Mouse (Mus musculus) heart, embryonic 15.5 days (tissue): ENCODE data around the gene Ctsh. TPM values are rescaled to one million over a fixed set of nuclear protein-coding genes. Genes with fewer than 3 reads are reported as not detected.
"Not testable (repeated sequence)": the region's sequence is repeated elsewhere in the genome, so short reads cannot be mapped to it uniquely, and the experiment has no call there.

ENCODE experiments used
- ATAC-seq: fragments of 200-750 bp; cut with Nextera tagmentation; replicated peaks from 2 replicates; pipeline ENCODE4 v1.8.0; 2017; ENCODE audit warnings: low read depth, moderate TSS enrichment; ENCODE audit not compliant: insufficient number of reproducible peaks, insufficient read depth, low FRiP score
- H3K27ac ChIP-seq: fragments of 300-500 bp; sonication (generic); 2 replicates; pipeline ENCODE4 v1.5.1; 2015; ENCODE audit warnings: mild to moderate bottlenecking, inconsistent platforms
- H3K27me3 ChIP-seq: fragments of 300-500 bp; sonication (generic); 2 replicates; pipeline ENCODE4 v1.6.1; 2015; ENCODE audit warnings: inconsistent platforms
- H3K36me3 ChIP-seq: fragments of 300-500 bp; sonication (generic); 2 replicates; pipeline ENCODE4 v1.6.1; 2015; ENCODE audit warnings: mild to moderate bottlenecking, inconsistent platforms
- H3K4me1 ChIP-seq: fragments of 300-500 bp; sonication (generic); replicated peaks from 2 replicates; pipeline ENCODE4 v1.6.1; 2015; ENCODE audit warnings: inconsistent platforms
- H3K4me2 ChIP-seq: fragments of 300-500 bp; sonication (generic); 2 replicates; pipeline ENCODE4 v1.6.1; 2015; ENCODE audit warnings: inconsistent platforms, mild to moderate bottlenecking, moderate library complexity
- H3K4me3 ChIP-seq: fragments of 300-500 bp; sonication (generic); 2 replicates; pipeline ENCODE4 v1.5.1; 2015; ENCODE audit warnings: mild to moderate bottlenecking, inconsistent platforms
- H3K9ac ChIP-seq: fragments of 300-500 bp; sonication (generic); 2 replicates; pipeline ENCODE4 v1.6.1; 2015; ENCODE audit warnings: mild to moderate bottlenecking, inconsistent platforms
- H3K9me3 ChIP-seq: fragments of 300-500 bp; sonication (generic); replicated peaks from 2 replicates; pipeline ENCODE4 v1.6.1; 2016; ENCODE audit warnings: inconsistent platforms
- WGBS: fragments of 180-500 bp; shearing (Covaris S2); methylation state at CpG from one replicate; pipeline ENCODE4 v1.1.7; 2015; ENCODE audit warnings: mixed read lengths; 5-methylcytosine and 5-hydroxymethylcytosine counted together
- polyA plus RNA-seq: library from polyadenylated mRNA; unstranded; fragments of >200 nt; fragmentation: Nextera tagmentation; extraction: Ambion mirVana; gene quantifications from 2 replicates; pipeline ENCODE4 v1.2.1, GENCODE M21; 2015

The Ctsh gene
- polyA plus RNA-seq, 1 experiment from 2014 or later: 69.4 TPM

DNA sequence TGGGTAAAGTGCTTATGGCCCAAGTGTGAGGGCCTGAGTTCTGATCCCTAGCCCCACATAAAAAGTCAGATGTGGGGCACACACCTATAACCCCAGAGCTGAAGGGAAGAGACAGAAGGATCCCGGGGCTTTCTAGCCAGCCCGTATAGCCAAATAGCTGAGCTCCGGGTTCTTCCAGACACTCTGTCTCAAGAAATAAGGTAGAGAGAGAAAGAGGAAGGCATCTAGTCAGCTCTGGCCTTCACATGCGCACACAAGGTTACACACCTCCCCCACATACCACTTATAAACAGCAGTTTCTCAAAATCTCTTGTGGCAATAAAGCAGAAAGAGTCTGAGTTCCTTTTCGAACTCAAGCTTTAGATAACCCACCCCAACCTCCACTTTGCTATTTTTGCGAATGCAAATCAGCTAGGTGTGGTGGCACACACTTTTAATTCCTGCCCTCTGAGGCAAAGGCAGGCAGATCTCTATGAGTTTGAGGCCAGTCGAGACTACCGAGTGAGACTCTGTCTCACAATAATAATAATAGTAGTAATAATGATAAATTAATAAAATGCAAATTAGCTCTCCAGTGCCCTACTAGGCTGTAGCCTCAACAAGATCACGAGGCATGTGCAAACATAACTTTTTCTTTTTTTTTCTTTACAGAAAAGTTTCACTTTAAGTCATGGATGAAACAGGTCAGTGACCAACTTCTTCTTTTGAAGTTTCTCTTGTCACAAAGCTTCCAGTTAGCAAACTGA lies 6.0 kb downstream of the Ctsh start:
- no peaks in the 10 kb centered on the region for H3K9me3 ChIP-seq
- 76% methylated on average over 9 of the region's 9 CpGs for WGBS
- H3K27ac ChIP-seq: no peak overlapping the region
- no peak overlapping the region for H3K9ac ChIP-seq
- H3K4me1 ChIP-seq: no peaks in the 10 kb centered on the region
- no peaks in the 10 kb centered on the region for H3K36me3 ChIP-seq
- no peak for ATAC-seq
- H3K4me3 ChIP-seq: no peak overlapping the region
- H3K4me2 ChIP-seq: no peak overlapping the region
- no peaks in the 10 kb centered on the region for H3K27me3 ChIP-seq

DNA sequence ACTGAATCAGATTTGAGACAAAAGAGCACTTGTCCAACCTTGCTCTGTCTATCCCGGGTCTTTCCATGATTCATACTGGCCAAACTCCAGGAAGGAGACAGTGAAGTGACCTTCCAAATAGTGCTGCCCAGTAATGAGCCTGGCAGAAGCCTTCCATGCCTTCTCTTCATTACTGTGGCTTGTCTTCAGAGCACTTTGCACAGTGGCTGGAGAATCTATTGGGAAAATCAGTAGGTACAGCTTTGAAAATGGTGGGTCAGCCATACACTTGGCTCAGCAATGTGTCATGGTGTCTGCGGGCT lies 6.6 kb downstream of the Ctsh start:
- Histone ChIP-seq H3K36me3 (no peaks in the 10 kb centered on the region), H3K4me3 (no peak overlapping the region), H3K27ac (no peak overlapping the region), H3K4me1 (no peaks in the 10 kb centered on the region), H3K27me3 (no peaks in the 10 kb centered on the region), H3K4me2 (no peak overlapping the region), H3K9ac (no peak overlapping the region), H3K9me3 (no peaks in the 10 kb centered on the region)
- 82% methylated on average over 2 of the region's 2 CpGs for WGBS
- no peak for ATAC-seq

DNA sequence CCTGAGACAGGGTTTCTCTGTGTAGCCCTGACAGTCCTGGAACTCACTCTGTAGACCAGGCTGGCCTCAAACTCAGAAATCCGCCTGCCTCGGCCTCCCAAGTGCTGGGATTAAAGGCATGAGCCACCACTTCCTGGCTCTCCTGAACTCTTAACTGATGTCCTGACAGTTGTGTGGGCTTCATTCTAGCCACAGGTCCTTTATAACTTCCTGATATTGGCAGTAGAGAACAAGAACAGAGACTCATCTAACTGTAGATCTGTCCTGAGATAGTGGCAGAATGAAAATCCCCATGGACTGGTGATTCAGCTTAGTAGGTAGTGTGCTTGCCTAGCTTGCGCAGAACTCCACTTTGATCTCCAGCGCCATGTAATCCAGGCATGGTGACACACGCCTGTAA lies 7.0 kb downstream of the Ctsh start:
- H3K9ac ChIP-seq, H3K27me3 ChIP-seq, H3K4me2 ChIP-seq, H3K27ac ChIP-seq, H3K4me1 ChIP-seq, H3K9me3 ChIP-seq, H3K36me3 ChIP-seq, ATAC-seq, H3K4me3 ChIP-seq: not testable (repeated sequence)
- WGBS: 90% methylated on average over 5 of the region's 5 CpGs

GRCm38 (mm10) chr9:90067341-90067740 lies 13.4 kb downstream of the Ctsh start:
- Histone ChIP-seq H3K4me1 (no peaks in the 10 kb centered on the region), H3K9ac (no peak overlapping the region), H3K27me3 (no peaks in the 10 kb centered on the region), H3K36me3 (no peaks in the 10 kb centered on the region), H3K4me2 (no peak overlapping the region), H3K27ac (no peak overlapping the region), H3K4me3 (no peak overlapping the region), H3K9me3 (no peaks in the 10 kb centered on the region)
- WGBS: 63% methylated on average over 2 of the region's 2 CpGs
- no peak for ATAC-seq

DNA sequence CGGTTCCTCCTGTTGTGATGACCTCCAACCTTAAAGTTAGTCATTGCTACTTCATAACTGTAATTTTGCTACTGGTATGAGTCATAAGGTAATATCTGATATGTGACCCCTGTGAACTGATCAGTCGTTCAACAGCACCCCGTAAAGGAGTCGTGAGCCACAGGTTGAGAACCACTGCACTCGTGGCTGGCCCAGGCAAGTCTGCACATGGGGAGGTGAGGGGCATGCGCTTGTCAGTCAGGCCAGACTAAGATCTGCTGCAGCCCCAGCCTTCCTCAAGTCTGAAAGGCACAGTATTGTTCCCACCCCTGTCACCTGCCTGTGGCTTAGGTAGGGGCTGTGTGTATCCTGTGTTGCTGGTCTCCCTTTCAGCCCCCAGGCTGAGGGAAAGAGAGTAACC lies 14.8 kb downstream of the Ctsh start:
- no peak for ATAC-seq

DNA sequence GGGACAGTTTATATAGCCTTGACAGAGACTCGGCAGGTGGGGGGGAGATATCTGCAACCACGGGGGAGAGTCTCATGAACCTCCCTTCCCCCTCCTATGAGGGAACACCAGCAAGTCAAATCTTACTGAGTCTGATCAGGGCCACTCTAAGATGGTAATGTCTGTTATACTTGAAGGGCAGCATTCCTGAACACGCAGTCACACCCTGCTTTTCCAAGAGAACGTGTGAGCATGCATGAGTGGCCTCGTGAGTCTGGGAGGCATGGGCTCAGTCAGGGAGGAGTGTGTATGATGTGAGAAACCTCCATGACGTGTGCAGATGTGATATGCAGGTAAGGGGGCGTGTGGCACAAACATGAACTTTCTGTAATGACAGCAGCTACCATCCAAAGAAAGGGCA lies 15.5 kb downstream of the Ctsh start:
- Histone ChIP-seq H3K9me3 (no peaks in the 10 kb centered on the region), H3K4me3 (no peak overlapping the region), H3K4me2 (no peak overlapping the region), H3K27me3 (no peaks in the 10 kb centered on the region), H3K27ac (no peak overlapping the region), H3K36me3 (no peaks in the 10 kb centered on the region), H3K4me1 (no peaks in the 10 kb centered on the region), H3K9ac (no peak overlapping the region)
- no peak for ATAC-seq
- WGBS: 60% methylated on average over 7 of the region's 7 CpGs

More for the DNA sequence above, 14.8 kb downstream of the Ctsh start:
- Histone ChIP-seq H3K9ac (no peak overlapping the region), H3K27ac (no peak overlapping the region), H3K4me1 (no peaks in the 10 kb centered on the region), H3K4me2 (no peak overlapping the region), H3K27me3 (no peaks in the 10 kb centered on the region), H3K4me3 (no peak overlapping the region), H3K36me3 (no peaks in the 10 kb centered on the region), H3K9me3 (no peaks in the 10 kb centered on the region)
- 79% methylated on average over 6 of the region's 6 CpGs for WGBS

DNA sequence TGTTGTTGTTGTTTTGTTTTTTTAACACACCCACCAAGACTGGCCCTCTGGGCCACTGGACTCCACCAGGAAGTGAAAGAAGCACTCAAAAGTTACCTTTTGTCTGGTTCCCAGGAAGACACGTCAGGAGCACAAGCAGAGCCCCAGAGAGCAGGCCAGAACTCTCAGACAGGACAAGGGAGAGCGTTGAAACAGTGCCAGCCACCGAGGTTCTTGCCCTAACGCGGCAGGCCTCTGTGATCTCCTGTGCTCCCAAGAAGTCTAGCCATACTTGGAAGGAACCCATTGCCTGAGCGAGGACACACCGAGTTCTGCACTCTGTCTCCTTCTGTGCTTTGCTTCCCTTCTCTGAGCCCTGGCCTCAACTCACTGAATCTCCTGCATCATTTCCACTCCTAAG lies 16.2 kb downstream of the Ctsh start:
- WGBS: 67% methylated on average over 7 of the region's 7 CpGs
- H3K4me2 ChIP-seq: no peak overlapping the region
- no peaks in the 10 kb centered on the region for H3K4me1 ChIP-seq
- no peaks in the 10 kb centered on the region for H3K27me3 ChIP-seq
- H3K36me3 ChIP-seq: no peaks in the 10 kb centered on the region
- H3K27ac ChIP-seq: no peak overlapping the region
- H3K4me3 ChIP-seq: no peak overlapping the region
- H3K9ac ChIP-seq: no peak overlapping the region
- H3K9me3 ChIP-seq: no peaks in the 10 kb centered on the region
- no peak for ATAC-seq

GRCm38 (mm10) chr9:90075336-90075735 lies 21.4 kb downstream of the Ctsh start:
- WGBS: 58% methylated on average over 4 of the region's 4 CpGs
- Histone ChIP-seq H3K27ac (no peak overlapping the region), H3K4me2 (no peak overlapping the region), H3K9ac (no peak overlapping the region), H3K9me3 (no peaks in the 10 kb centered on the region), H3K4me3 (no peak overlapping the region), H3K36me3 (no peaks in the 10 kb centered on the region), H3K4me1 (no peaks in the 10 kb centered on the region), H3K27me3 (no peaks in the 10 kb centered on the region)
- no peak for ATAC-seq

DNA sequence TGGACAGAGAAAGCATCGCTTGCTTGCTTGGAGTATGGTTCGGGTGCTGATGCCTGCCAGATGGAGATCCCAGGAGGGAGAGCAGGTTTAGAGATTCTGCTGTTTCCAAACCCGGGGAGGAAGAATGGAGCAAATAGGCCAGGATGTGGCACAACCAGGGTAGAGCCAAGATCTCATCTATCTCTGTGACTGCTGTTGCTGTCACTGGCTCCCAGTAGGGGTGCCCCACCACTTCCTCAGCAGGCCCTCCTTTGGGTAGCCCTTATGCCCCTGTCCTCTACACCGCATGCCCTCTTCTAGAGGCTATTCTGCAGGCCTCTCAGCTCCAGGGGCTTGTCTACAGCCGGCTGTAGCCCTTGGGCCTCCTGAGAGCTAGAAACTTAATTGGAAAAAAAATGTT lies 22.2 kb downstream of the Ctsh start:
- H3K9me3 ChIP-seq: no peaks in the 10 kb centered on the region
- H3K4me3 ChIP-seq: no peak overlapping the region
- H3K36me3 ChIP-seq: no peaks in the 10 kb centered on the region
- WGBS: 76% methylated on average over 5 of the region's 5 CpGs
- no peaks in the 10 kb centered on the region for H3K27me3 ChIP-seq
- ATAC-seq: no peak
- H3K4me2 ChIP-seq: no peak overlapping the region
- H3K4me1 ChIP-seq: no peaks in the 10 kb centered on the region
- H3K9ac ChIP-seq: no peak overlapping the region
- H3K27ac ChIP-seq: no peak overlapping the region

- Histone ChIP-seq H3K27ac (no peak overlapping the region), H3K9ac (no peak overlapping the region), H3K4me1 (no peaks in the 10 kb centered on the region), H3K4me3 (no peak overlapping the region), H3K27me3 (no peaks in the 10 kb centered on the region), H3K9me3 (no peaks in the 10 kb centered on the region), H3K36me3 (no peaks in the 10 kb centered on the region), H3K4me2 (no peak overlapping the region)
- WGBS: 61% methylated on average over 8 of the region's 8 CpGs
- ATAC-seq: no peak
These were observed 23.0 kb downstream of the Ctsh start for GRCm38 (mm10) chr9:90076849-90077461.

DNA sequence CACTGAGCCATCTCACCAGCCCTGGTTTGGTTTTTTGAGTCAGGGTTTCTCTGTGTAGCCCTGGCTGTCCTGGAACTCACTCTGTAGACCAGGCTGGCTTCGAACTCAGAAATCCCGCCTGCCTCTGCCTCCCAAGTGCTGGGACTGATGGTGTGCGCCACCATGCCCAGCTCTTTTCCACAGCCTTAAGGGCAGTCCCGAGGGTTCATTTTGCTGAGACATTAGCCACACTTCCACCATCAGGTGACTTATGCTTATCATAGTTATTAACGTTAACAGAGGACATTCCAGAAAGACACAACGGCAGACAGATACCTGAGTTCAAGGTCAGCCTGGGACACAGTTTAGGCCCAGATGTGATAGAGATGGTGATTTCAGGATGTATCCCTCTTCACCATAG lies 28.0 kb downstream of the Ctsh start:
- not testable (repeated sequence) for H3K4me2 ChIP-seq, H3K4me1 ChIP-seq, H3K27me3 ChIP-seq, H3K4me3 ChIP-seq, H3K36me3 ChIP-seq, H3K9ac ChIP-seq, ATAC-seq, H3K27ac ChIP-seq, H3K9me3 ChIP-seq
- WGBS: 73% methylated on average over 6 of the region's 6 CpGs

DNA sequence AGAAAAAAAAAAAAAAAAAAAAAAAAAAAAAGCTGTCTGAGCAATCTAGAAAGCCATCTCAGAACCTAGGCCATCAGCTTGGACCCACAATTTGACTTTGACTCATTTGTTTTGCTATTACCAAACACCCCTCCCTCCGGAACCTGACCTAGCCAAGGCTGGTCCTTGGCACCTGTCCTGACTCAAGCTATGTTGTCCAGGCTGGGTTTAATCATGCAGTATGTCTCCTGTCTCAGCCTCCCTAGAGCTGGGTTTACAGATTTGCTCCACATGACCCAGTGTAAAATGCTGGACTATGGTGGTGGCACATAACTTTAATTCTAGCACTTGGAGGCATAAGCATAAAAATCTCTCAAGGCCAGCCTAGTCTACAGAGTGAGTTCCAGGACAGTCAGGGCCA lies 29.0 kb downstream of the Ctsh start:
- Histone ChIP-seq H3K36me3 (peaks cover 8% of the 10 kb centered on the region; the same call in 1 of the 2 replicates), H3K4me3 (no peak overlapping the region), H3K9ac (no peak overlapping the region), H3K27me3 (no peaks in the 10 kb centered on the region), H3K27ac (no peak overlapping the region), H3K4me1 (no peaks in the 10 kb centered on the region), H3K9me3 (no peaks in the 10 kb centered on the region), H3K4me2 (no peak overlapping the region)
- ATAC-seq: no peak
- WGBS: 95% methylated on average over 1 of the region's 1 CpGs
